Mouse (Mus musculus) ovary, adult 18-20 months (tissue): ENCODE measurements around the gene Vkorc1.
"Not testable (repeated sequence)": the region's sequence is repeated elsewhere in the genome, so short reads cannot be mapped to it uniquely, and the experiment has no call there.

Experiments
- DNase-seq: peaks from one replicate; pipeline ENCODE4 v3.0.0; 2022; ENCODE audit warnings: low spot score, mixed read lengths

The Vkorc1 gene

DNA sequence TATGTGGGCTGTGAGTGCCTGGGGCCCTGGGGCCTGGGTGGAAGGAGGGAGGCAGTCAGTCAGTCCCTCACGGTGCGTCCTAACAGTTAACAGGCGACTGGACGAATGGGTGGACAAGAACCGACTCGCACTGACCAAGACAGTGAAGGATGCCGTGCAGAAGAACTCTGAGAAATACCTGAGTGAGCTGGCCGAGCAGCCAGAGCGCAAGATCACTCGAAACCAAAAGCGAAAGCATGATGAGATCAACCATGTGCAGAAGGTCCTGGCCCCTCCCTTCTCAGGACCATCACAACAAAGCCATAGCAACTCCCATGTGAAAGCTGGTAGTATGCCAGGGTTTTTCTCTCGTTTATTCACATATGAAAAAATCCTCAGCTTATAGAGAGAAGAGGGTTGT, 19.9 kb upstream of the Vkorc1 start:
- DNase-seq = no peak

DNA sequence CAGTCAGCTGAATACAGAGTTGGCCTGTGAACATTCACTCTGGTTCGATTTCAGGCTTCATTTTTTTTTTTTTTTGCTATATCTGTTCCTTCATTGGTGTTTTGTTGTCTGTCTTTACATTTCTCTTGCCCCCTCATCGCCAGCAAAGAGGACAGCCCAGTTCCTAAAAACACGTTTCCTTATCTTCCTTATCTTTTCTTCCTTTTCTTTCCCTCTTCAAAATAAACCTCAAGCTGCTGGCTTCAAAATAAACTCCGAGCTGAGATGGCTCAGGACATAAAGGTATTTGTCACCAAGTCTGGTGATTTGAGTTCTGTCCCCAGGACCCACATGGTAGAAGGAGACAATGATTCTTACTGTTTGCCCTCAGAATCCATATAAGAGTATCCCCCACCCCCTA, 17.5 kb upstream of the Vkorc1 start:
- no peak for DNase-seq

DNA sequence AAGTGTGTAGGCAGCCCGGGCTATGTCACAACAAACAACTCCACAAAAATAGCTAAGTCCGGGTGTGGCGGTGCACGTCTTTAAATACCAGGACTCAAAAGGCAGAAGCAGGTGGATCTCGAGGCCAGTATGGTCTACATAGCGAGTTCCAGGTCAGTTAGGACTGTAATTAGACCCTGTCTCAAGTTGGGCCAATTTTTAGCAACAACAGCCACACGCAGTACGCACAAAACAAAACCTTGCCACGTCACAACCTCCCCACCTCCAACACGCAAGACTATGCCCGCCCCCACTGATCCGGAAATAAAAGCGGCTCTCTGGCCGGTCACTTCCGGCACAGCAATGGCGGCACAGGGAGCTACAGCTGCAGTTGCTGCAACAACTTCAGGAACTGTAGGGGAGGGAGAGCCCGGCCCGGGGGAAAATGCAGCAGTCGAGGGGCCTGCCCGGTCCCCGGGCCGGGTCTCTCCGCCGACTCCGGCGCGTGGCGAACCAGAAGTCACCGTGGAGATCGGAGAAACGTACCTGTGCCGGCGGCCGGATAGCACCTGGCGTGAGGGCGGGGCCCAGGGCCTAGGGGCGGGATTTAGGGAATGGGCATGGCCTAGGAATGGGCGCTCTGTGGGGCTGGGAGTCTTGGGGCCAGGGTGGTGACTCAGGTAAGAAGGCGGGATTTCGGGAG, 16.9 kb upstream of the Vkorc1 start, which contains the start of gene Kat8:
Gene Kat8 (plus strand): TSS at position 327 of the 682 bp plus-strand sequence.
- peak; percentile 79 for DNase-seq

DNA sequence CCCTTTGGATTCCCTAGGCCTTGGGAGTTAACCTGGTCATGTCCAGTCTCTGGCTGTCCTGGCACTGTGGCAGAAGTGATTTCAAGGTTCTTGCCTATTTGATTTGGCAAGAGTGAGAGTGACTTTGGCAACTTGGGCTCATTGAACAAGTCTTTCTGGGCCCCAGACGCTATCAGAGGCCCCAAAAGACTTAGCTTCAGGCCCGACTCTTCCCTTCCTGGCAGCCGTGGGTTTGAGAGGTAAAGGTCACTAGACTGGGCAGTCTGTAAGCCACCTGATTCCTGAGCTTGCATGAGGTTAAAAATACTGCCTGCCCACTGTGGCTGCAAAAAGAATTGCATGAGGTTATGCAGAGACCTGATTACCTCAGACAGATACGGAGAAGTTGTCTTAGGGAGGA, 13.2 kb upstream of the Vkorc1 start:
- no peak for DNase-seq

DNA sequence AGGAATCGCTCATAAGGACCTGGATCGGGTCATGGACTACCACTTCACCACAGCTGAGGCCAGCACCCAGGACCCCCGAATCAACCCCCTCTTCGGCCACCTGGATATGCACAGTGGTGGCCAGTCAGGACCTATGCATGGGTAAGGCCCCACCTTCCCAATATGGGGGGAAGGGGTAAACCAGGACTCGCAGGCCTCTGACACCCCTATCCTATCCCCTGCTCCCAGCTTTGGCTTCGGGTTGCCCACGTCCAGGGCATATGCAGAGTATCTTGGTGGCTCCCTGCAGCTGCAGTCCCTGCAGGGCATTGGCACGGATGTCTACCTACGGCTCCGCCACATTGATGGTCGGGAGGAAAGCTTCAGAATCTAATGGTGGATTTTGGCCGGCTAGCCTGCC, 12.5 kb upstream of the Vkorc1 start:
- no peak for DNase-seq

DNA sequence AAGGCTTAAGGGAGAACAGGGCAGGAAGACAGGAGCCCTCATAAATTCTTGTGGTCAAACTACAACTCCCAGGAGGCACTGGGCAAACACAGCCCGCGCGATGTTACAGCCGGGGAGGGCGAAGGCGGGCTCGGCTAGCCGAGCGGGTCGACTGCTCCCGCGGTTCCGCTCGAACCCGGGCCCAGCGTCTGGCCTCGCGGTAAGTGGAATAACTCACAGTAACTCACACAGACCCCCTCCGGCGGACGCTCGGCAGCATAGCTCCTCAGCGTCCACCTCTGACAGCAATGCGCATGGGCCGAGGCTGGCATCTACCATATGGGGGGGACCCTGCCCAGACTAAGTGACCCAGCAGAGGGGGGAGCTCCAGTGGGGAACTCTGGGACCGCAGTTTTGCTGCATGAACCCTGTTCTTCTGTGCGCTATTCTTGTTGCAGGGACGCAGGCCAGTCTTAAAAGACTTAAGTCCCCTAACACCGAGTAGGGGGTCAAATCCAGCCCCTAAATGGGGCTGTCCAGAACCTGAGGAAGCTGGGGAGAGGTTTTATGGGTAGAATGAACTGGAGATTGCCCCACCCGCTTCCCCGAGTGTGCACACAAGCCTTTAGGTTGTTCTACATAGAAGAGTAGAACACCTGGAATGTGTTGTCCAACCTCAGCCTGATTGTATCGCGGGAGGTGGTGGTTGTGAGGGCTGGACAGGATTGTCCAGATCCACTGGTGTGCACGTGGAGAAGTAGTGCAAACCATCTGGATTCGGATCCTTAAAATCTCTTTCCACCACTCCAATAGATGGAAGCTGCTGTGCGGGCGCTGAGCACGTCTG, 8.8 kb upstream of the Vkorc1 start, which contains the start of gene Bckdk:
Gene Bckdk (plus strand): TSS at position 112 of the 826 bp plus-strand sequence.
- DNase-seq = peak; percentile 67

DNA sequence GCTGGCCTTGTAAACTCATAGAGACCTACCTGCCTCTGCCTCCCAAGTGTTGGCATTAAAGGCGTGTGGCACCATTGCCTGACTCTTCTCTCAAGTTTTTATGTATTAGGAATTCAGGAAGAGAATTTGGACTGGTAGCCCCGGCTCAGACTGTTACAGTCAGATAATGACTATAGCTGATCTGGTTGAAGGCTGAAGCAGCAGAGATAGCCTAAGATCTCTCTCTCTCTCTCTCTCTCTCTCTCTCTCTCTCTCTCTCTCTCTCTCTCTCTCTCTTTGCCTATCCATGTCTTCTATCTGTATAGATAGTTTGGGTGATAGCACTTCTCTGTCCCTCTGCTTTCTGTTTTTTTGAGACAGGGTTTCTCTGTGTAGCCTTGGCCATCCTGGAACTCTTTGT, 6.4 kb upstream of the Vkorc1 start:
- DNase-seq = no peak

DNA sequence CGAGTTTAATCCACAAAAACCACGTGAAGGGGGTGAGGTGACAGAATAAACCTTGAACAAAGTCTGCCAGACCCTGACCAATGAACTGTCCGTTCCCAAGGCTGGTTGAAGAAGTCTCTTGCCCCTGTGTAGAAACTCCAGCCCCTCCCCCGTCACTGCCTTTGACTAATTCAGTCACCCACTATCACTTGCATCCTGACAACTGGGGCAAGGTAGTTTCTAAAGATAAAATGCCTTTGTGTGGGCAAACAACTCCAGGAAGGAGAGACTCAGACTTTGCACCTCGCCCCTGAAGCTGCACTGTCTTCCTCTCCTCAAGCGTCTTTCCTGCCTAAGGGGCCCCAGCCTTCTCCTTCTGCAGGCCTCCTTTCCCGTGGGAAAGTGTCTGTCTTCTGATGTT, 4.6 kb upstream of the Vkorc1 start:
- no peak for DNase-seq

DNA sequence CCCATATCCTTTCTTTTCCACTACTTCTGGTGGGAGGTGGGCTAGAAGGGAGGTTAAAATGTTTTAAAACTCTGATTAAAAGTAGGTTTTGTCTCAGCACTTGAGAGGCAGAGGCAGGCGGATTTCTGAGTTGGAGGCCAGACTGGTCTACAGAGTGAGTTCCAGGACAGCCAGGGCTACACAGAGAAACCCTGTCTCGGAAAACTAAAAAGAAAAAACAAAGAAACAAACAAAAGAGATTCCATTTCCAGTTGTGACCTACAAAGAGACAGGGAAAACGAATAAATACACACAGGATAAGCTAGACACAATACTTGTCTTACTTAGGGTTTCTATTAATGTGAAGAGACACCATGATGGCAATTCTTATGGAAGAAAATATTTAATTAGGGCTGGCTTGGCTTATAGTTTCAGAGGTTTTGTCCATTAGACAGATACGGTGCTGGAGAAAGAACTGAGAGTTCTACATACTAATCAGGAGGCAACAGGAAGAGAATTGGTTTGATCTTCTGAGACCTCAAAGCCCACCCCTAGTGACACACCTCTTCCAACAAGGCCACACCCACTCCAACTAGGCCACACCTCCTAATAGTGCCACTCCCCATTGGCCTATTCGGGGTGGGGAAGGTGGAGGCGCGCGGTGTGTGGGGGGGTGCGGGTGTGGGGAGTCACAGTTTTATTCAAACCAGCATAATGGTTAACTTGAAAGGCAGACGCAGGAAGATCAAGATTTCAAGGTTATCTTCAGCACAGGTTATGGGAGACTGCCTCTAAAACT, 3.0 kb upstream of the Vkorc1 start:
- no peak for DNase-seq

DNA sequence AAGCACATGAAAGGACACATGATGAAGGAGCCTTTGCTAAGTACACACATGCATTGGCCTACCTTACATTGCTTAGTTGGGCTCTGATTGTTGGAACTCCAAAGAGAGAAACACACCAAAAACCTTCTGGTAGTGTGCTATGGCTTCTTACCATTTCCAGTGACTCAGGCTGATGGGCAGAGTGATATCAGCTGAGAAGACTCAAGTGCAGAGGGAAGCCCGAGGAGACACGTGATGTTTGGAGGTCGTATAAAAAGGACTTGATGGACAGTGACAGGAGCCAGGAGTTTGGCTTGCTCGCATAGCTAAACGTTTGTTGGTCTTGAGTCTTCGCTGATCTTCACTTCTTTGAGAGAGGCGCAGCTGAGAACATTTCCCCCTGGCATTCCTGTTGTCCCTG, 2.1 kb upstream of the Vkorc1 start:
- no peak for DNase-seq

DNA sequence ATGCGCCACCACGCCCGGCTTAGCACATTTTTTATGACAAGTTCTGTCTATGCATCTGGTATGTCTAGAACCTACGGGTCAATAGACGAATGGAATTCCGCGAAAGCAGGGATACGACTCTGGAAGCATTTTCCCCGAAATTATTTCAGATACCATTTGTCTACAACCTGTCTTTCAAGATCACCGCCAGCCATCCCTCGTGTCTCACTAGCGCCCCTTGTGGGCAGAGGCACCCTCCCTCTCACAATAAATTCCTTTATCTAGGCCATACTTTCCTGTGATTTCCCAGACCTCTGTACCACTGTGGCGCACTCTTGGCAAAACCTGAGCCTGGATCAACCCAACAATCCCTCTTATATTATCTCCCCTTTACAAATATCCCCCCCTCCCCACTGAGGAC, 967 bp upstream of the Vkorc1 start:
- DNase-seq = no peak

DNA sequence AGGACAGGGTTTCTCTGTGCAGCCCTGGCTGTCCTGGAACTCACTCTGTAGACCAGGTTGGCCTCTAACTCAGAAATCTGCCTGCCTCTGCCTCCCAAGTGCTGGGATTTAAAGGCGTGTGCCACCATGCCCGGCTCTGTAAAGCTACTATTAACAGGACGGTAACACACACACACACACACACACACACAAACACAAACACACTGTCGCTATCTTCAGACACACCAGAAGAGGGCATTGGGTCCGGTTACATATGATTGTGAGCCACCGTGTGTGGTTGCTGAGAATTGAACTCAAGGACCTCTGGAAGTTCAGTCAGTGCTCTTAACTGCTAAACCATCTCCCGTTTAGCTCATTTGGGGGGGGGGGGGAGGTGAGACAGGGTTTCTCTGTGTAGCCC, 474 bp upstream of the Vkorc1 start:
- DNase-seq = not testable (repeated sequence)

DNA sequence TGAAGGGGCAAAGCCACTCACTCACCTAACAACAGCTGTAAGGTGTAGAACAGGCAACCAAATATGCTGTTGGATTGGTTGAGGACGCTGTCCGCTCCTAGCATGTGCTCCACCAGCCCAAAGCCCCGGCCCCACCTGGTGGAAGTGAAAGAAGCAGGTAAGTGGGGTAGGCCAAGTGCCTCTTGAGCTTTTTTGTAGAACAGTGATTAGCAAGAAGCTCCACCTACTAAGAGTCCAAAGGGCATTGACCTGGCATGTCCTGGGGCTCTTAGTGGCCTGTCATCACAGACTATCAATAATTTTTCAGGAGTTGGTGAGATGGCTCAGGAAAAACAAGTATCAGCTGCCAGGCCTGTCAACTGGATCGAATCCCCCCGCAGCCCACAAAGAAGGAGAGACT, 937 bp downstream of the Vkorc1 start:
- DNase-seq = no peak

DNA sequence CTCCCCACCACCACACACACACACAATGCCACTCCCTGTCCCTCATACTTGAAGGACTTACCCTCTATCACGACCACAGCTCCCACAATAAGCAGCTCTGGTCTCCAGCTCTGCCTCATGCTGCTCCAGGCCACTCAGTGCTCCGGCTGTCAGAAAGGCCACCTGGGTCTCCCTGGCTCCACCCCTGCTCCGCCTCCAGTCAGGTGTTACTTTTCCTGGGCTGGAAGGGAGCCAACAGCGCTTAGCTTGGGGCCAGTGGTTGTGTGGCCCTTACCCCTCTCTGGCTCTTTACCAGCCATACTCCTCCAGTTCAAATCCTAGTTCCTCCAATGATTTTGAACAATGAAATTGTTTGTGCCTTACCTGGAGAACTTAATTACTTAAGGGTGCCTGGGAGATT, 4.6 kb downstream of the Vkorc1 start, which contains the start of gene Prss53:
Gene Prss53 (minus strand): TSS at position 173 of the 400 bp plus-strand sequence.
- DNase-seq = no peak

DNA sequence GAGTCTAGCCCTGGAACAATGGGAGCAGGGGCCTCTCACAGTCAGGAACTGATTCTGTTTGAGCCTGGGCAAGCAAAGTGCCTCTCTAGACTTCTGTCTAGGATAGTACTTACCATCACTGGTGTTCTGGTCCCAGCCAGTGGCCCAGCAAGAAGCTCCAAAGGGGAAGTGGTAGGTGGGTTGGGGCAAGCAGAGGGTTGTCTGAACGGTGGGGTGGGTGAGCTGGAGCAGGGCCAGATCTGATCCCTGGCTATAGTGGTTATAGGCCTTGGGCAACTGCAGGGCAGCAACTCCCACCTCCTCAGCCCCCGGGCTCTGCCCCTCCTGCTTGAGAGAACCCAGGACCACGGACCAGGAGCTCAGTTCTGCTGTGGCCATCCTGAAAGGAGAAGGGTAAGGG, 6.6 kb downstream of the Vkorc1 start:
- DNase-seq = no peak

DNA sequence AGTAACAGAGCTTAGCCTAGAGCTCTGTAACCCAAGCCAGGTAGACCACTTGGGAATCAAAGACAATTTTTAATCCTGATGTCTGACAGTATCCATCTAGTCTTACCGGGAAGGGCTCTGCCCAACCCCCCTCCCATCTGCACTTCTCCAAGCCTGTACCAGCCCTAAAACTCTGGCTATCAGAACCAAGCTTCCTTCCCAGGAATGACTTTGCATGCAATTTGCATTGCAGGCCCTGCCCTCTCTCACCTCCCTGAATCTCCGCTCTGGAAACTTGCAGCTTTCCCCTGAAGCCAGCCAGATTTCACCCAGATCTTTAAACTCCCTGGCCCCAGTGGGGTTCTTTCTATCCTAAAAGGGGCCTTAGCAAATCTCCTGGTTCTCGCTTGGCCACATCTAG, 7.6 kb downstream of the Vkorc1 start:
- DNase-seq = no peak

DNA sequence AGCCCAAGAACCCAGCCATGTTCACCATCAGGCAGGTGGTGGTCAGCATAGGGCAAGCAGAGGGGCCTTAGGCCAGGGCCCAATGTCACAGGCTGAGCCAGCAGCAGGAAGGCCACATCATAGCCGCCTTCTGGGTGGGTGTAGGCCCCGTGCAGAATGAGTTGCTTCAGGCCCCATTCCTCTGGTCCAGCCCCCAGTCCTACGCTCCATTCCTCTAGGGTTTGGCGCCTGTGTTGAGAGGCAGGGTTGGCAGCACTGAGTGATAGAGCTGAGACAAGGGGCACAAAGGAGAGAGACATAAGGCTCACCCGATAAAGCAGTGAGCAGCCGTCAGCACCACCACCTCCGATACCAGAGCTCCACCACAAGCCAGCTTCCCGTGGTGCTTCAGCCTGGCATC, 8.2 kb downstream of the Vkorc1 start:
- DNase-seq = no peak

DNA sequence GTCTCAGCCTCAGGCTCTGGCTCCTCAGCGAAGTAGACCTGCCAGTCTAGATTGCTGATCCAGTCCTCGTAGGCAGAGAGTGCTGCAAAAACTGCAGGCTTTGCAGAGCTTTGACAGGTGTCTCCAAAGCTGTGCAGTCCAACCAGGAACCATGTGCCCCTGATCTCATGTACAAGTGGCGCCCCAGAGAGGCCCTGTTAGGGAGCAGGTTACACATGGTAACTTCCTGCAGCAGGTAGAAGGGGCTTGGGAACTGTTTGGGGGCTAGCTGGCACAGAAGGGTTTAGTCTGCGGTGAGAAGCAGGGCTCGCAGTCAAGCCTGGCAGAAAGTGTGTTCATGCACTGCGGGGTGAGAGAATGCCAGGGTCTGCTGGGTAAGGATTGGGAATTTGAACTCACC, 8.9 kb downstream of the Vkorc1 start:
- no peak for DNase-seq

DNA sequence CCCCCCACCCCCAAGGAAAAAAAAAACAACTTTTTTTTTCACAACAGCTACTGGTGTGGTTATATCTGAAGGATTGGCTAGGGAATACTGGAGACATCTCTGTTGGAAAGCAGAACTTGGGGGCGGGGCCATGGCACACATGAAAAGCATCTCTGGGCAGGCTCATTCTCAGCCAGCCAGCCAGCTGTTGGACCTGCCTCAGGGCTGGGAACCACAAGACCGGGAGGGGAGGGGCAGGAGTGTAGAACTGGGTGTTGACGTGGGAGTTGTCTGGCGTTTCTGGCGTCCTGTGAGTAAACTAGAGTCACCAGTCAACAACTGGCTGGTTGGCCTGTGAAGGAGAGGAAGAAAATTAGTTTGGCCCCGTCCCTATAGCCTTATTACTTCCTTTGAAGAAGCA, 9.5 kb downstream of the Vkorc1 start:
- DNase-seq = peak; percentile 49

DNA sequence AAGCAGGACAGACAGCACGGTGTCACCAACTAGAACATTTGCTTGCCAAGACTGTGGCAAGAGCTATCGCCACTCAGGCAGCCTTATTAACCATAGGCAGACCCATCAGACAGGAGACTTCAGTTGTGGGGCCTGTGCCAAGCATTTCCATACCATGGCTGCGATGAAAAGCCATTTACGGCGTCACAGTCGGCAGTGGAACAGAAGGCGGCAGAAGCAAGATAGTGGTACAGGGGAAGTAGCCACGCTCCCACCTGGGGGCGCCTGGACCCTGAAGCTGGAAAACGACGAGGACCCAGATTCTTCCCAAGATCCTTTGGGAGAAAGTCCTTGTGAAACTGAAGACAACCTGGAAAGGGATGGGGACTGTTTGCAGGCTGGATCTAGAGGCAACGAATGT, 15.0 kb downstream of the Vkorc1 start:
- no peak for DNase-seq

DNA sequence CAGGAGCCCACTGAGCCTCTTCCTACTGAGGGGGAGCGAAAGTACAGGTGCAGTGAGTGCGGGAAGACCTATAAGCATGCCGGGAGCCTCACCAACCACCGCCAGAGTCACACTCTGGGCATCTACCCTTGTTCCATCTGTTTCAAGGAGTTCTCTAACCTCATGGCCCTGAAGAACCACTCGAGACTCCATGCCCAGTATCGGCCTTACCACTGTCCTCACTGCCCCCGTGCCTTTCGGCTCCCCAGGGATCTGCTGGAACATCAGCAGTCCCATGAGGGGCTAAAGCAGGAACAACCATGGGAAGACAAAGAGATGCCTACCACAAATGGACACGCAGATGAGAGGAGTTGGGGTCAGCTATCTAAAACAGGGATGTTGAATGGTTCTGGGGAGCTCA, 16.1 kb downstream of the Vkorc1 start:
- DNase-seq = no peak

DNA sequence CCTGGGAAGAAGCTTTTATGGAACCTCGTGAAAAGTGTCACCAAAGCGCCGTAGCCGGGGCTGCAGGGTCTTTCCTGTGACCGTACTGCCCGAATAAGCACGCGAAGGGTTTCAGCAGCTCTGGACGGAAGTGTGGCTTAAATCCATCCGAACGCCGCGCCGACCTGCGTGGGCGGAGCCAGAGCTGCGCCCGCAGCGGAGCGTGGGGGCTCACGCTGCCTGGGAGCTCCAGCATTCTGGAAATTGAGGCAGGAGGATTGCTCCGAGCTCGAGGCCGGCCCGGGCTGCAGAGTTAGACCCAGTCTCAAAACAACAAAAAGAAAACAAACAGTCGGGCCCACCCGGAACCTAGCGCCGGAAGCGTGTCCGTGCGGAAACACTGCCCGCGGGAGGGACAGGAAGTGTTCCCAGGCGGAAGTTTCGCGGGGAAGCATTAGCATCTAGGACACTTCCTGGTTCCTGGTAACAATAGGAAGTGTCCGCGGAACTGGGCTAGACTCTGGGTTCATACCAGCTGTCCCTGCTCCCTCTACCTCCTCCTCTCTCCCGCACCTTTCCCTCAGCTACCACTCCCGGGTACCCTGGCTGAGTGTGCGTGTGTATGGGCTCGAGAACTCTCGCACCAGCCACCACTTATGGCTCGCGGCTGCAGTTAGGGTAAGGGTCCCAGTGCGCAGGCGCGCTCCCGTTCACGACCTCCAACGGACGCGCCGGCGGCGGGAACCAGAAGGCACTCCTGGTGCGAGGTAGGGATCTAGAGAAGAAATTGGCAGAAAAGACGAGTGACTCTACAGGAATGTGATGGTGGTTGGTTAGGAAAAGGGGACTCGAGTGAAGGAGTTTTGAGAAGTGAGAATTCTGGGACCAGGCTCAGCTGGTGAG, 18.7 kb downstream of the Vkorc1 start, which contains the start of gene Zfp668:
Gene Zfp668 (minus strand): TSS at position 362 of the 882 bp plus-strand sequence.
- peak; percentile 79 for DNase-seq
